Mouse (Mus musculus) forebrain, postnatal 0 days (tissue): Measurements from ENCODE around the gene Hcrtr1. TPM values are rescaled to one million over a fixed set of nuclear protein-coding genes. Genes with fewer than 3 reads are reported as not detected.

Experiments
- ATAC-seq: fragments of 200-750 bp; cut with Nextera tagmentation; 2 replicates; pipeline ENCODE4 v1.8.0; 2017; ENCODE audit warnings: mild to moderate bottlenecking, moderate library complexity
- DNase-seq: peaks from one replicate; pipeline ENCODE4 v3.0.0-alpha.2; 2015
- H3K27ac ChIP-seq: fragments of 300-500 bp; sonication (generic); 2 replicates; pipeline ENCODE4 v1.5.1; 2014; ENCODE audit warnings: low read depth, mild to moderate bottlenecking, antibody characterized with exemption, low read length, moderate library complexity, mixed read lengths
- H3K27me3 ChIP-seq: fragments of 300-500 bp; sonication (generic); 2 replicates; pipeline ENCODE4 v1.6.1; 2014; ENCODE audit warnings: mild to moderate bottlenecking, low read length, mixed read lengths; ENCODE audit not compliant: insufficient read depth
- H3K36me3 ChIP-seq: fragments of 300-500 bp; sonication (generic); 2 replicates; pipeline ENCODE4 v1.6.1; 2014; ENCODE audit warnings: mild to moderate bottlenecking, moderate library complexity; ENCODE audit not compliant: insufficient read depth
- H3K4me1 ChIP-seq: fragments of 300-500 bp; sonication (generic); 2 replicates; pipeline ENCODE4 v1.6.1; 2014; ENCODE audit warnings: antibody characterized with exemption; ENCODE audit not compliant: insufficient read depth
- H3K4me2 ChIP-seq: fragments of 300-500 bp; sonication (generic); 2 replicates; pipeline ENCODE4 v1.6.1; 2014; ENCODE audit warnings: low read depth, mild to moderate bottlenecking, moderate library complexity
- H3K4me3 ChIP-seq: fragments of 300-500 bp; sonication (generic); 2 replicates; pipeline ENCODE4 v1.5.1; 2014; ENCODE audit warnings: low read depth, low read length, mixed read lengths
- H3K9ac ChIP-seq: fragments of 300-500 bp; sonication (generic); 2 replicates; pipeline ENCODE4 v1.6.1; 2014; ENCODE audit warnings: mild to moderate bottlenecking
- H3K9me3 ChIP-seq: fragments of 300-500 bp; sonication (generic); 2 replicates; pipeline ENCODE4 v1.6.1; 2016; ENCODE audit warnings: low read length
- CTCF ChIP-seq: sonication (generic); IDR thresholded peaks from 2 replicates; pipeline ENCODE4 v1.5.1; 2016; ENCODE audit warnings: antibody characterized with exemption, control low read depth, low read depth
- WGBS: fragments of 180-500 bp; shearing (Covaris S2); extraction: QIAGEN DNeasy Blood & Tissue Kit; methylation state at CpG from one replicate; pipeline ENCODE4 v1.1.7; 2014; 5-methylcytosine and 5-hydroxymethylcytosine counted together
- polyA plus RNA-seq: library from polyadenylated mRNA; unstranded; fragments of >200 nt; fragmentation: Nextera tagmentation; extraction: Ambion mirVana; gene quantifications from 2 replicates; pipeline ENCODE4 v1.2.1, GENCODE M21; 2015
- total RNA-seq: library from RNA; depleted of rRNA; stranded (reverse); fragments of >200 nt; gene quantifications from 2 replicates; pipeline ENCODE4 v1.2.3, GENCODE M21; 2014

Hcrtr1 gene
- total and polyA plus RNA-seq, 2 experiments from 2014 or later, result 2.5 to 5.0 TPM

DNA sequence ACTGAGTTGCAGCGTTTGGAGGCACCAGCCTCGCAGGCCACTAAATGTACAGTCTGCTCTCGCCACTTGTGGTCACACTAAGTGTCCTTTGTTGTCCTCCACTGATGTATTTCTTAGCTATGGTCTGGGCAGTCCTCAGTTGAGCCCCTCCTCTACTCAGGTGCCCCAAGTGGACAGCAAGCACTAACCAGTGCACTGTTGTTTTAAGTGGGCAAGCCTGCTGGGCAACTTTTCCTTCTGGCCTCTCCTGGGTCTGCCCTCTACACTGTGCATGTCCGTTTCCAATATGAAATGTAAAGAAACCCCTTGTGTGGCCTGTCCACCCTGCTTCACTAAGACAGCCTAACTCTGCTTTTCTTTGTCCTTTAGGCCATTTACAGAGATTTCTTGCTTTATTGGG, 15.0 kb downstream of the Hcrtr1 start:
- no peak for TF ChIP-seq CTCF
- DNase-seq (no peak), ATAC-seq (no peak)
- no peak overlapping the region for H3K9ac ChIP-seq
- H3K36me3 ChIP-seq, result peaks cover 59% of the 10 kb centered on the region
- H3K9me3 ChIP-seq, result no peaks in the 10 kb centered on the region
- no peak overlapping the region for H3K4me3 ChIP-seq
- no peaks in the 10 kb centered on the region for H3K4me1 ChIP-seq
- 91% methylated on average over 4 of the region's 4 CpGs for WGBS
- no peak overlapping the region for H3K27ac ChIP-seq
- H3K4me2 ChIP-seq, result no peak overlapping the region
- H3K27me3 ChIP-seq, result no peaks in the 10 kb centered on the region

DNA sequence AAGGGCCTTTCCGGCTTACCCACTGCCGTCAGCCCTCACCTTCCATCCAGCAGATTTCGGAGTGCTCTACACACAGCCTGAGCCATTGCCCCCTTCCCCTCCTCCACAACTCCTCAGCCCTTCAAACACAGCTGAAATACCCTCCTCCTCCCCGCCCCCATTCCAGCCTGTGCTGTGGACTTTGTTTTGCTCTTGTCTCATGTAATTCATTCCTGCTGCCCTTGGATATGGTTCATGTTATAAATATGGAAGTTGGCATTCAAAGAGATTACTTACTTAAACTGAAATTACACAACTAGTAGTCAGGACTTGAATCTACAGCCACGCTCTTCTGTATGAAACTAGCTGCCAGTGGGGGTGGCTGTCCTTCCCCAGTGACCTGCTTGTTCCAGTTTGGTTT, 16.1 kb downstream of the Hcrtr1 start:
- Histone ChIP-seq H3K9ac (no peak overlapping the region), H3K4me1 (no peaks in the 10 kb centered on the region), H3K36me3 (peaks cover 56% of the 10 kb centered on the region), H3K4me2 (no peak overlapping the region), H3K27me3 (no peaks in the 10 kb centered on the region), H3K27ac (no peak overlapping the region), H3K4me3 (no peak overlapping the region), H3K9me3 (no peaks in the 10 kb centered on the region)
- DNase-seq, result no peak
- TF ChIP-seq CTCF, result no peak
- 91% methylated on average over 5 of the region's 5 CpGs for WGBS
- ATAC-seq, result no peak

- H3K4me2 ChIP-seq, result no peak overlapping the region
- H3K27ac ChIP-seq, result no peak overlapping the region
- no peaks in the 10 kb centered on the region for H3K9me3 ChIP-seq
- no peak overlapping the region for H3K4me3 ChIP-seq
- no peak overlapping the region for H3K9ac ChIP-seq
- DNase-seq (no peak), ATAC-seq (no peak)
- no peaks in the 10 kb centered on the region for H3K27me3 ChIP-seq
- WGBS, result 75% methylated on average over 8 of the region's 8 CpGs
- no peaks in the 10 kb centered on the region for H3K4me1 ChIP-seq
- no peak for TF ChIP-seq CTCF
- H3K36me3 ChIP-seq, result peaks cover 46% of the 10 kb centered on the region
These were observed 17.6 kb downstream of the Hcrtr1 start for GRCm38 (mm10) chr4:130121560-130121959.

GRCm38 (mm10) chr4:130120752-130121151, 18.4 kb downstream of the Hcrtr1 start:
- Histone ChIP-seq H3K4me1 (no peaks in the 10 kb centered on the region), H3K36me3 (peaks cover 38% of the 10 kb centered on the region), H3K9me3 (no peaks in the 10 kb centered on the region), H3K9ac (no peak overlapping the region), H3K4me2 (no peak overlapping the region), H3K27ac (no peak overlapping the region), H3K27me3 (no peaks in the 10 kb centered on the region), H3K4me3 (no peak overlapping the region)
- ATAC-seq, result no peak
- TF ChIP-seq CTCF, result no peak
- WGBS, result 87% methylated on average over 4 of the region's 4 CpGs
- no peak for DNase-seq

- H3K27ac ChIP-seq, result no peak overlapping the region
- H3K4me1 ChIP-seq, result no peaks in the 10 kb centered on the region
- H3K9ac ChIP-seq, result no peak overlapping the region
- H3K9me3 ChIP-seq, result no peaks in the 10 kb centered on the region
- no peaks in the 10 kb centered on the region for H3K36me3 ChIP-seq
- no peak for DNase-seq
- no peak overlapping the region for H3K4me2 ChIP-seq
- ATAC-seq, result no peak
- TF ChIP-seq CTCF, result no peak
- WGBS, result 97% methylated on average over 1 of the region's 1 CpGs
- H3K27me3 ChIP-seq, result no peaks in the 10 kb centered on the region
- no peak overlapping the region for H3K4me3 ChIP-seq
These were observed 26.4 kb downstream of the Hcrtr1 start for GRCm38 (mm10) chr4:130112732-130113131.

- no peaks in the 10 kb centered on the region for H3K4me1 ChIP-seq
- H3K27ac ChIP-seq, result no peak overlapping the region
- no peak overlapping the region for H3K4me2 ChIP-seq
- no peak for TF ChIP-seq CTCF
- DNase-seq (no peak), ATAC-seq (no peak)
- H3K27me3 ChIP-seq, result no peaks in the 10 kb centered on the region
- WGBS, result 82% methylated on average over 7 of the region's 7 CpGs
- H3K9ac ChIP-seq, result no peak overlapping the region
- no peaks in the 10 kb centered on the region for H3K36me3 ChIP-seq
- H3K9me3 ChIP-seq, result no peaks in the 10 kb centered on the region
- H3K4me3 ChIP-seq, result no peak overlapping the region
These were observed 26.9 kb downstream of the Hcrtr1 start for GRCm38 (mm10) chr4:130112299-130112698.

DNA sequence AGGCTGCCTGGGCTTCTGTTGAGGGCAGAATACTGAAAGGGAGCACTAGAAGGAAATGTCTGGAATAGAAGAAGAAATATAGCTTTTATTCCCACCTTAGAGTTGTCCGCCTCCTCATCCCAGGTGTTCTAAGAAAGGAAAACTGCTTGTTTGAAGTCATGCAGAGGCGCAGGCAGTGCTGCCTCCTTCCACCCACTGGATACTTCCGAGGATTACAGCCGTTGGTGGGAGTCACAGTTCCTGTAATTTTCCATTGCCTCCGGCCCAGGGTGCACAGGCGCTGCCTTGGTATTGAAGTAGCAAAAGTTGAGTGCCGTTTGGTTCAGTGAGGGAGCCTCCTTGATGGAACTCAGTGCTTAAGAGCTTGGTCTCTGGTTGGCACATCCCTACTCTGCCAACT, 29.1 kb downstream of the Hcrtr1 start:
- H3K27me3 ChIP-seq, result no peaks in the 10 kb centered on the region
- WGBS, result 88% methylated on average over 7 of the region's 7 CpGs
- ATAC-seq, result no peak
- H3K27ac ChIP-seq, result no peak overlapping the region
- TF ChIP-seq CTCF, result no peak
- H3K9me3 ChIP-seq, result no peaks in the 10 kb centered on the region
- H3K36me3 ChIP-seq, result no peaks in the 10 kb centered on the region
- no peak overlapping the region for H3K4me2 ChIP-seq
- H3K9ac ChIP-seq, result no peak overlapping the region
- H3K4me3 ChIP-seq, result no peak overlapping the region
- H3K4me1 ChIP-seq, result no peaks in the 10 kb centered on the region
- no peak for DNase-seq

DNA sequence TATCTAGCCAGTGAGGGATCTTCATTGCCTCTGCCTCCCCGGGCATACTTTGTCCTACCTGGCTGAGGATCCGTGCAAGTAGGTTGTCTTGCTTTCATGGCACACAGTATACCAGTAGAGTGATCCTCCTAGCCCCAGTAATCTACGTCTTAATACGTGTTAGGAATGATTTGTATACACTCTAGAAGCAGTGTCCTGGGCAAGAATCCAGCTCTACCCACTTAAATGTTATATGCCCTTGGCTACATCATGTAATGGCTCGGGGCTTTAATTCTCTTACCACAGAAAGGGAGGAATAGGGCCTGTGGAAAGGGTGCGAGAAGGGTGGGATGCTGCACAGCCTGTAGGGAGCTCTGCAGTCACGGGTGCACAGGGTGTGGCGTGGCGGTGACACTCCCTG, 29.5 kb downstream of the Hcrtr1 start:
- H3K4me1 ChIP-seq, result no peaks in the 10 kb centered on the region
- ATAC-seq (no peak), DNase-seq (no peak)
- no peaks in the 10 kb centered on the region for H3K27me3 ChIP-seq
- no peak overlapping the region for H3K27ac ChIP-seq
- no peak overlapping the region for H3K4me3 ChIP-seq
- no peaks in the 10 kb centered on the region for H3K36me3 ChIP-seq
- TF ChIP-seq CTCF, result no peak
- H3K9ac ChIP-seq, result no peak overlapping the region
- H3K4me2 ChIP-seq, result no peak overlapping the region
- no peaks in the 10 kb centered on the region for H3K9me3 ChIP-seq
- 90% methylated on average over 9 of the region's 9 CpGs for WGBS
